Mouse (Mus musculus): Measurements from ENCODE around the gene Col16a1. TPM values are rescaled to one million over a fixed set of nuclear protein-coding genes. Genes with fewer than 3 reads are reported as not detected.

Gene Col16a1
- total RNA-seq, 2 experiments from 2014 or later: 15.6 to 18.7 TPM

GRCm38 (mm10) chr4:130045609-130046008 lies 2.0 kb upstream of the Col16a1 start:
- DNase-seq: peak in 1 of 2 experiments; percentile 47

- DNase-seq: no peak
Measured at GRCm38 (mm10) chr4:130048203-130048479, 501 bp downstream of the Col16a1 start.

- DNase-seq: peak; percentile 93
Measured at GRCm38 (mm10) chr4:130050056-130050824, 2.6 kb downstream of the Col16a1 start.

- no peak for DNase-seq
Measured at GRCm38 (mm10) chr4:130052283-130052682, 4.6 kb downstream of the Col16a1 start.

- DNase-seq: peak; percentile 79 to 81
Measured at GRCm38 (mm10) chr4:130053111-130053510, 5.5 kb downstream of the Col16a1 start.

- DNase-seq: no peak
Measured at GRCm38 (mm10) chr4:130054727-130055126, 7.1 kb downstream of the Col16a1 start.

- no peak for DNase-seq
Measured at GRCm38 (mm10) chr4:130055160-130056010, 7.7 kb downstream of the Col16a1 start.

GRCm38 (mm10) chr4:130056011-130056322 lies 8.3 kb downstream of the Col16a1 start:
- no peak for DNase-seq

GRCm38 (mm10) chr4:130056471-130056870 lies 8.8 kb downstream of the Col16a1 start:
- no peak for DNase-seq

GRCm38 (mm10) chr4:130060937-130061336 lies 13.3 kb downstream of the Col16a1 start:
- no peak for DNase-seq

- DNase-seq: no peak
Measured at GRCm38 (mm10) chr4:130063191-130063590, 15.6 kb downstream of the Col16a1 start.

- DNase-seq: peak; percentile 60 to 62
Measured at GRCm38 (mm10) chr4:130066816-130067215, 19.2 kb downstream of the Col16a1 start.

GRCm38 (mm10) chr4:130070523-130070922 lies 22.9 kb downstream of the Col16a1 start:
- no peak for DNase-seq

- DNase-seq: no peak
Measured at GRCm38 (mm10) chr4:130071758-130072157, 24.1 kb downstream of the Col16a1 start.

GRCm38 (mm10) chr4:130073367-130073766 lies 25.7 kb downstream of the Col16a1 start:
- no peak for DNase-seq

- DNase-seq: peak; percentile 76 to 77
Measured at GRCm38 (mm10) chr4:130074761-130075515, 27.3 kb downstream of the Col16a1 start.

GRCm38 (mm10) chr4:130076856-130077255 lies 29.2 kb downstream of the Col16a1 start:
- DNase-seq: no peak

GRCm38 (mm10) chr4:130078816-130079485 lies 31.3 kb downstream of the Col16a1 start:
- DNase-seq: no peak

GRCm38 (mm10) chr4:130079521-130079920 lies 31.9 kb downstream of the Col16a1 start:
- no peak for DNase-seq

- peak; percentile 81 to 84 for DNase-seq
Measured at GRCm38 (mm10) chr4:130081345-130082190, 33.9 kb downstream of the Col16a1 start.

GRCm38 (mm10) chr4:130082211-130082610 lies 34.6 kb downstream of the Col16a1 start:
- DNase-seq: no peak

All from adrenal gland, postnatal 36 days (tissue).